ENCODE assay signal across 12 mouse cellular contexts in the genomic region with DNA sequence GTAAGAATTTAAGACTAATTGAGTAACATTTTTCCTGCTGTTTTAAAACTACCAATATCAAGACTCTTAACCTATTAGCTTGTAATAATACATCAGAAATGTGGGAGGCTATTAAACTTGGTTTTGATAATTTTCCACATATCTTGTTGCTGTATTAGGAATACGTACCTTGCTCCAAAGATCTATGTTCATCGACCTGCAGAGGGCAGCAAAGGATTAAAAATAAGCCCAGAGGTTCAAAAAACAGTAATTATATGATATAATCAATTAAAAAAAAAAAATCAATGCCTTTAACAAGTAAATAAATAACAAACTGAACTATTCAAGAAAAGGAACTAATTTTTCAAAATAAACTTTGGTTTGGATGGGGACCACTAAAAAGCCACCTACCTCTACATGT. TPM values are rescaled to one million over a fixed set of nuclear protein-coding genes. Genes with fewer than 3 reads are reported as not detected.
DNase-seq lines count a peak whose midpoint lies in the region; ATAC-seq and TF ChIP-seq lines count a peak whose summit lies in the region.
"Had no signal": no experiment of that assay in that cellular context is flagged by ENCODE, and none has a peak within 500 bp of the region (broad histone marks: within the 10 kb centered on the region; RNA-seq: fewer than 3 reads in every experiment).

No protein-coding gene starts in this region.

- TF ChIP-seq POLR2A in kidney, adult 2 months (IDR thresholded peaks at IDR 0.05; ENCODE audit: low read depth, low read length): no peak

- H3K9me3 ChIP-seq in kidney, embryonic 16.5 days (ENCODE audit: low read length): no peaks in the 10 kb centered on the region
- H3K9me3 ChIP-seq: liver, embryonic 13.5 days had no signal

- DNase-seq in kidney, adult 2 months: peak; percentile 25
- DNase-seq in testis, postnatal 10 days (ENCODE audit: low spot score): peak; percentile 55
- DNase-seq in testis, postnatal 14 days (ENCODE audit: low spot score): no peak
- DNase-seq in c-Kit-positive CD71-positive TER-119-positive erythroid progenitor cells, embryonic 14.5 days (ENCODE audit: low spot score): peak; percentile 53
- DNase-seq in thymus, postnatal 4 days: peak; percentile 46
- DNase-seq in ovary, adult 18-20 months (ENCODE audit: low spot score): no peak
- DNase-seq in frontal cortex, postnatal 10 days (ENCODE audit: low spot score in 2 of 2): no peak
- DNase-seq: cerebellum, adult 9-10 months; liver, embryonic 13.5 days; right cerebral cortex, postnatal 25 days had no signal

- H3K4me1 ChIP-seq in kidney, adult 2 months (ENCODE audit: control insufficient read depth, insufficient read depth, low read length): no peaks in the 10 kb centered on the region
- H3K4me1 ChIP-seq in kidney, embryonic 16.5 days (ENCODE audit: insufficient read depth, low read length): peaks cover 12% of the 10 kb centered on the region
- H3K4me1 ChIP-seq: liver, embryonic 13.5 days had no signal

- no peak overlapping the region for H3K27ac ChIP-seq in kidney, adult 2 months (ENCODE audit: insufficient read depth, low read depth, low read length)
- H3K27ac ChIP-seq in kidney, embryonic 16.5 days (ENCODE audit: low read length): no peak overlapping the region
- H3K27ac ChIP-seq: liver, embryonic 13.5 days had no signal

- peaks cover 3% of the 10 kb centered on the region for H3K36me3 ChIP-seq in kidney, adult 2 months (ENCODE audit: control insufficient read depth, insufficient read depth, low read length)
- H3K36me3 ChIP-seq in kidney, embryonic 16.5 days (ENCODE audit: insufficient read depth, low read length): peaks cover 10% of the 10 kb centered on the region; the same call in 1 of the 2 replicates

- no peaks in the 10 kb centered on the region for H3K27me3 ChIP-seq in kidney, adult 2 months (replicated peaks; ENCODE audit: control insufficient read depth, insufficient read depth, low read length)
- no peaks in the 10 kb centered on the region for H3K27me3 ChIP-seq in kidney, embryonic 16.5 days (ENCODE audit: insufficient read depth, low read length)
- H3K27me3 ChIP-seq: liver, embryonic 13.5 days had no signal

- no peak overlapping the region for H3K4me3 ChIP-seq in kidney, adult 2 months (ENCODE audit: insufficient read depth, low read depth, low read length)
- H3K4me3 ChIP-seq in kidney, embryonic 16.5 days (ENCODE audit: low read length): no peak overlapping the region
- H3K4me3 ChIP-seq: liver, embryonic 13.5 days; myocyte had no signal

- TF ChIP-seq CTCF in kidney, adult 2 months (conservative IDR thresholded peaks at IDR 0.05; ENCODE audit: insufficient read depth, insufficient read length, low read depth, low read length): no peak

- no peak overlapping the region for H3K9ac ChIP-seq in kidney, embryonic 16.5 days (replicated peaks; ENCODE audit: low read length)
- H3K9ac ChIP-seq: liver, embryonic 13.5 days had no signal

- H3K4me2 ChIP-seq in kidney, embryonic 16.5 days (replicated peaks; ENCODE audit: low read depth, low read length): no peak overlapping the region
- H3K4me2 ChIP-seq: liver, embryonic 13.5 days had no signal

- WGBS in kidney, adult 2 months: 64% methylated on average over 2 of the region's 2 CpGs
- WGBS in kidney, embryonic 16.5 days: 79% methylated on average over 2 of the region's 2 CpGs

- ATAC-seq in kidney, embryonic 16.5 days (ENCODE audit: low FRiP score, low TSS enrichment): no peak

RNA-seq across cellular contexts. Expression of a gene that starts 34.5 kb away (rescaled TPM):
- 18.7 and 25.3 TPM in 2 replicates for polyA plus RNA-seq in kidney, adult 2 months (2012; rRNA removed)
- polyA plus RNA-seq in kidney, embryonic 16.5 days (2015; fragmentation: Nextera tagmentation; extraction: Ambion mirVana): 54.8 and 57.7 TPM in 2 replicates

Comparison
In these comparisons a context has a peak if more than half of its experiments do, and no peak if none do; other contexts are left out.
1. DNase-seq: peak in kidney, adult 2 months (single experiment), testis, postnatal 10 days (single experiment), c-Kit-positive CD71-positive TER-119-positive erythroid progenitor cells, embryonic 14.5 days (single experiment) and thymus, postnatal 4 days (single experiment); none in testis, postnatal 14 days (single experiment), ovary, adult 18-20 months (single experiment) and frontal cortex, postnatal 10 days (0 of 2).